Mouse (Mus musculus) lung, postnatal 25 days (tissue): ENCODE measurements around the gene Ropn1l.
A peak's percentile ranks its signal among the peaks of the same experiment; 100 is the strongest.

ENCODE experiments used
- DNase-seq: peaks from one replicate; pipeline ENCODE4 v3.0.0; 2022; ENCODE audit warnings: low spot score

The Ropn1l gene

DNA sequence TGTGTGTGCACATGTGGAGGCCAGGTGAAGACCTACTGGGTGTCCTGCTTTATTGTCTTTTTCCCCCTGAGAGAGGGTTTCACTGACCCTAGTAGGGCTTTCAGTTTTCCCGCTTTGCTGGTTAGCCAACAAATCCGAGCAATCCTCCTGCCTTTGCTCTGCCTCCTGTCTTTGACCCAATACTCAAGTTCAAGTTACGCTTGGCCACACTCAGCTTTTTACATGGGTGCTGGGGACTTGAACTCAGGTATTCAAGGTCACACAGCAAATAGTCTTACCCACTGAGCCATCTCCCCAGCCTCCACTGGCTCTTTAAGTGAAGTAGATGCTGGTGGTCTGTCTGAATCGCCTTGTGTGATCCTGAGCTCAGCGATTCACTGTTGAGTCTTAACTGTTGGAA lies 46.7 kb downstream of the Ropn1l start:
- no peak for DNase-seq

DNA sequence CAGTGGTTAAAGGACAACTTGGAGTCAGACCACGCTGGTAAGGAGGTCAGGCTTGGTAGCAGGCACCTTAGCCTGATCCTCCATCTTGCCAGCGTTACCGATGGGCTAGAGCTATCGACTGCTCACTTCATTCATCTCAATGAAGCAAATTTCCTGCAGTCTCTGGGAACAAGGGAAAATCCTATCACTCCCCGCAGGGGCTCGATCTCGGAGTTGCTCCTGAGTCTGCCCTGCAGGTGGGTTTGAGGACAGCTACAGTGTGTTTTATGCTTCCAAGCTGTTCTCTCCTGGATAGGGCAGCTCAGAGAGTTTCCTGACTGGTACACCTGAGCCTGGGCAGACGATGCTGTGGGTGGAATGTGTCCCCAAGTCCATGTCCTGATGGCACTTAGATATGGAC lies 49.2 kb downstream of the Ropn1l start:
- DNase-seq = no peak

DNA sequence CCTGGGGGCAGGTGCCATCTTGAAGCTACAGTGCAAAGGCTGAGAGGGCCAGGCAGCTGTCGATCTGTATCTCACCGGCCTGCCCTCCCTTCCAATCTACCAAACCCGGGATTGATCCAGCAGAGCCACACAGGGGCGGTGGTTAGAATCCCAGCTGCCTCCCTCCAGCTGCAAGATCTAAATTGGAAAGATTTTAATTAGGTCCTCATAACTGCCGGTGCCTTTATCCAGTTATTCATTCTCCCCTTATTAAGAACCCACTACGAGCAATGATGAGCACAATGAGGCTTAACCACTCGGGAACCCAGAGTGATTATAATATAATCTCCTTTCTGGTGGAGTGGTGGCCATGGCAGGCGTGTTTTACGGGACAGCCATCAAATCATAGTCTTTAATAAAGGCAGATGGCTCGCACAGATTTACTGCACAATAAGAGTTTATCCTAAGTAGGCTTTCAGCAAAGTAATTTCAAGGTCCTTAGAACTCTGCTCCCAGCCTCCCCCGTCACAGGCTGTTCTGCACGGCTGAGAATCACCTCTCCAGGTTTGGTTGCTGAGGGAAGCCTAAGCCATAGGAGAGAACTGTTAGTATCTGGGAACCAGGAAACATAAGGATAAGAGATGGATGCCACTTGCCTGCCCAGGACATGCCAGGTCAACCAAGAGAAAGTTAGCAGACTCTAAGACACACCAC lies 51.2 kb downstream of the Ropn1l start:
- no peak for DNase-seq

DNA sequence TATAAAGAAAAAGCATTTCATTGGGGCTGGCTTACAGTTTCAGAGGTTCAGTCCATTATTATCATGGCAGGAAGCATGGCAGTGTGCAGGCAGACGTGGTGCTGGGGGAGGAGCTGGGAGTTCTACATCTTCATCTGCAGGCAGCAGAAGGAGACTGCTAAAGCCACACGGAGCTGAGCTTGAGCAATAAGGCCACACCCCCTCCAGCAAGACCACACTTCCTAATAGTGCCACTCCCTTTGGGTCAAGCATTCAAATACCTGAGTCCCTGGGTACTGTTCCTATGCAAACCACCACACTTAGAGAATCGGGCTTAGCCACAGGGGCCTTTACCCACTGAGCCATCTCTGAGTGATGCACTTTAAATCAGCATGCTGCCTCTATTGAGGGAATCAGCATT lies 52.6 kb downstream of the Ropn1l start:
- DNase-seq = peak; percentile 9

DNA sequence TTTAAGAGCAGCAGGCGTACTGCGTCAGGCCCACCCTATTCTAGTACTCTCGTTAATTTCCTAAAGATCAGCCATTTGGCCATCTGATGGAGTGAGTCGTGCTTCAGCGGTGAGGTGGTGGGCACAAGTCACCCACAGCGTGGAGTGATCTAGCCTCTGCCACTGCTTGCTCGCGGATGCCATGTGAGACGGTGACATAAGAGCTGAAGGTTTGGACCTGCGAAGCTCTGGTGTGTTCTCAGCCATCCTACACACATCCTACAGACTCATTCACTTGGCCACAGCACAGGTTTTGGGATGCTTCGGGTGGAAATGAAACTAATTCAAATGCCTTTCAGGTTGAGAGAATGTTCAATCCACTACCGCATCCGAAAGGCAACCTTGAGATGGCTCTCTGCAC lies 54.8 kb downstream of the Ropn1l start:
- no peak for DNase-seq

DNA sequence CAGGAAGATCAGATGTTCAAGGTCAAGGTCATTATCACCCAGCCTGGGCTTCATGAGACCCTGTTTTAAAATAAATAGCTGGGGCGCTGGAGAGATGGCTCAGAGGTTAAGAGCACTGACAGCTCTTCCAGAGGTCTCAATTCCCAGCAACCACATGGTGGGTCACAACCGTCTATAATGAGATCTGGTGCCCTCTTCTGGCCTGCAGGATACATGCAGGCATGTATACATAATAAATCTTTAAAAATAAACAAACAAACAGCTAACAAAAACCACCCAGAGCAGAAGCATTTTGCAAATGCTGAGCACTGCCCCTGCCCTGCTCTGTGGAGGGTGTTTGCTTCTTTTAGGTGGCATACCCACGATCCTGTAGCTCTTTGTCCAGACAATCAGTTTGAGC lies 56.2 kb downstream of the Ropn1l start:
- DNase-seq = no peak

DNA sequence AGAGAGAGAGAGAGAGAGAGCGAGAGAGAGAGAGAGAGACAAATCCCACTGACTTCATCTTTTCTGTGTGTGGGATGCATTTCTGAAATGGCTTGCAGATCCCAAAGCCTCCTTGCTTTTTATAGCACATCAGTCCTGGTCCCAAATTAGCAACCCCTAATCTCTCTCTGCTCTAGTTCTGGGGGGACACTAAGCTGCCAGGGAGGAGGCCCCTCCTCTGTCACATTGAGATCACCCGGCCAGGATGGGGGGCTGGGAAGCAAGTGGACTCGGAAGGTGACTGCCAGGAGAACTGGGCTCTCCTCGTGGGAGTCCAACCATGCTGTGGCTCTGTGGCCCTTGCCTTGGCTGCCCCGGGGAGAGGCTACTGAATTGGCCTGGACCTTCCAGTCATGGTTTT lies 56.8 kb downstream of the Ropn1l start:
- DNase-seq = no peak

DNA sequence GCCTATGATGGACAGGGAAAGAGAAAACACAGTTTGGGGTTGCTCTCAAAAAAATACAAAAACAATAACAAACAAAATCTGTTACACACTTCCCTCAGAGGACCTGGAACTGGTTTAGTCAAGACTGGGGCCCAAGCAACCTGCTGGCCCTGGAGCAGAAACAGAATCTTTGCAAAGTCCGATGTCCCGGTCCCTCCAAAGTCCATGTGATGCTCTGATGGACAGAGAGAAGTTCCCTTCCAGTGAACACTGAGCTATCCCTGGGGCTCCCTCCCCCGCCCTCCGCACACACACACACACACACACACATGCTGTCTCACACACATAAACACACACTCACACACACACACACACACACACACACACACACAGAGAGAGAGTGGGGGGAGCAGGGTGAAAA lies 57.6 kb downstream of the Ropn1l start:
- no peak for DNase-seq

DNA sequence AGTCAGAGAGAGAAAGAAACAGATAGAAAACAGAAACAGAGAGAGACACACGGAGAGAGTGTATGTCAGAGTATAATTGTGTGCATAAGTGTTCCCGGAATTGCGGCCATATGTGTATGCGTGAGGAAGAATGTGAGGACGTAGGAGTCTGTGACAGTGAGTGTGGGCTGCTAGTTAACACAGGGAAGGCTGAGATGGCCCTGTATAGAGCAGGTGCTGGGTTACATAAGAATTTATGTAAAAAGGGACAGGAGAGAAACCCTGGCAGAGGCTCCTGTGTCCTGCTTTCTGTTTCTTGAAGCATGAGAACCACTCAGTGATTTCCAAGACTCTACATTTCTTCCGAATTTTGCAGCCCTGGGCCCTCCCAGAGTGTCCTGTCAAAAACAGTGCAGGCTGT lies 60.1 kb downstream of the Ropn1l start:
- DNase-seq = no peak

DNA sequence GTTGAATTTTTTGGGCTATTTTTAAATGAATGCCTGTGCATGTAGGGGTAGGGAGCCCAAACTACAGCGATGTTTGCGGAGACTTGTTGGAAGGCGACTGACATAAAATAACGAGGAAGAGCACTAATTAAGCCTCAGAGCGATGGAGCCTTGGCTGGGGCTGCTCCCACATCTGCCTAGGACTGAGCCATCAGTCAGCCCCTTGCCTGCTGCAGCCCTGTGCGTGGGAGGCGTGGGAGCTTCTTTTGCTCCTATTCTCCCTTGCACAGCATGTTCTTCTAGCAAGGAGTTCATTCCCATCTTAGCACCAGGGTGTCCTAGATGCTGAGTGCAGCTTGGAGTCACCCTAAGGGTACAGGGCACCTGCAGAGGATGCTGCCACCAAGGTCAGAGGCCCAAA lies 60.8 kb downstream of the Ropn1l start:
- DNase-seq = no peak

DNA sequence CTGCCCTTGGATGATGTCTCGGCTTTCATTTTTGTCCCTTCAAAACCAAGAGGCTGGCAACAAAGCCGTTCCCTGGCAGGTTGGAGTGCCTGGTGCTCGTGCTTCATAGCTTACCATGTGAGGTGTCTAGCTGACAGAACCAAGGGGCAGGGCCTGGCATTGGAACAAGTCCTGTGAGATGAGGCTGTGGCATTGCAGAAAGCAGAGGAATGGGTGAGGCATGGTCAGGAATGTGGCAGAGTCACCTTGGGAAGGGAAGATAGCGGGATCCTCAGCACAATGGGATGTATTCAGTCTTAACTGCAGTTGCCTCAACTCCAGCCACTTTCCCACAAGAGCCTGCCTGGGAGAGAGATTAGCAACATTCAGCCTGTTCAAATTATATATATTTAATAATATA lies 61.4 kb downstream of the Ropn1l start:
- no peak for DNase-seq
